Mouse (Mus musculus) hematopoietic stem cell, adult 5-6 weeks (primary cell): Measurements from ENCODE around the gene Psmd5. TPM values are rescaled to one million over a fixed set of nuclear protein-coding genes. Genes with fewer than 3 reads are reported as not detected.

ENCODE experiments used
- ATAC-seq, 2 experiments: fragments of 125-278 bp in 1 of 2; replicated peaks in 1 of 2; 2 replicates each; pipeline ENCODE4 v1.8.0; 2016 to 2017; ENCODE audit warnings: inconsistent platforms in 2 of 2, mild to moderate bottlenecking in 2 of 2, moderate number of reproducible peaks in 2 of 2, low read depth in 1 of 2, moderate TSS enrichment in 1 of 2; ENCODE audit not compliant: low FRiP score in 2 of 2, poor library complexity in 2 of 2, severe bottlenecking in 2 of 2, insufficient read depth in 1 of 2, low TSS enrichment in 1 of 2
- total RNA-seq: library from RNA; stranded (forward); fragments of 172-1452, 232-1000 nt; gene quantifications from 2 replicates; pipeline ENCODE4 v1.2.3, GENCODE M21; 2017

Gene Psmd5
- total RNA-seq, 1 experiment from 2014 or later = 54.6 TPM

GRCm38 (mm10) chr2:34901726-34902125 is 27.0 kb upstream of the Psmd5 start:
- no peak for ATAC-seq

- ATAC-seq = no peak
Observed at GRCm38 (mm10) chr2:34900412-34900811, 25.6 kb upstream of the Psmd5 start.

GRCm38 (mm10) chr2:34899682-34900081 is 24.9 kb upstream of the Psmd5 start:
- ATAC-seq = no peak

- 0 out of 4 replicates have a peak, but pooled peaks of 1 of the 2 experiments have one; percentile 30 for ATAC-seq
Observed at GRCm38 (mm10) chr2:34897820-34898219, 23.1 kb upstream of the Psmd5 start.

- ATAC-seq = no peak
Observed at GRCm38 (mm10) chr2:34896821-34897460, 22.2 kb upstream of the Psmd5 start.

DNA sequence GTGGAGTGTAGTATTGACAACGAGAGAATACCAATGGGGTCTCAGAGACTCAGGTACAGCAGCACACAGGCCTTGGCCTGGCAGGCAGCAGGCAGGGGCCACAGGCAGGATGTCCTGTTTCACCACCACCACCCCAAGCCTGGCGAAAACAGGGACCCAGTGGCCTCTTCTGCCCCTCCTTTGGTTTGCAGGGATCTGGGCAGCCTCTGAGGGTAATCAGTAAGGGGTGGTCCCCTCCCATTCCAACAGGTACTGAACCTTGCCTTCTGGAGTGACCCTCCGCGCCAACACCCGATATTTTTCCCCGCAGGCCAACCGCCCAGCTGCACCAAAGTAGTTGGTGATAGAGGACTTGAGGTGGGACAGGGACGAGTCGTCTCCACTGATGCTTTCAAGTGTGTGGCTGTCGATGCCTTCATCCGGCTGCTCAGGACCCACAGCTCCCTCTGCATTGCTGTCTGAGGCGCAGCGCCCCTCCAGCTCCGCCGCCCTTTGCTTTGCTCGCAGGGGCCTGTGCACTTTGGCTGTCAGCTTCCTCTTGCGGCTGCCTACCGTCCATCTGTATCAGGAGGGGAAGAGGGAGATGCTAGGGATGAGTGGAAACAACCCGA is 20.8 kb upstream of the Psmd5 start:
- no peak for ATAC-seq

- ATAC-seq = peak; percentile 7 to 27; a peak in 2 of 4 replicates
Observed at GRCm38 (mm10) chr2:34893950-34894349, 19.2 kb upstream of the Psmd5 start.

DNA sequence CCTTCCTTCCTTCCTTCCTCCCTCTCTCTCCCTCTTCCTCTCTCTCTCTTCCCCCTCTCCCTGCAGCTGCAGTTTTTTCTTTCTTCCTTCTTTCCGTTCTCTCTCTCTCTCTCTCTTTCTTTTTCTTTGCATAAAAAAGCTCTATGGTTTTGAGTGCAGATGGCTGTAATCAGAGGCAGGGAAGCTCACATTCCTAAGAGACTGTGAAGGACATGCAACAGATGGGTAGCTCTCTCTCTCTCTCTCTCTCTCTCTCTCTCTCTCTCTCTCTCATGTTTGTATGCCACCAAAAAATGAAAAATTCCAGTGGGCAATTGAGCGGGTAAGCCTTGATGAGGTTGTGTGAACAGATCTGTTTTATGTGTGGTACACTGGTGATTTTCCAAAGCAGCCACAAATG is 9.4 kb upstream of the Psmd5 start:
- ATAC-seq = no peak

DNA sequence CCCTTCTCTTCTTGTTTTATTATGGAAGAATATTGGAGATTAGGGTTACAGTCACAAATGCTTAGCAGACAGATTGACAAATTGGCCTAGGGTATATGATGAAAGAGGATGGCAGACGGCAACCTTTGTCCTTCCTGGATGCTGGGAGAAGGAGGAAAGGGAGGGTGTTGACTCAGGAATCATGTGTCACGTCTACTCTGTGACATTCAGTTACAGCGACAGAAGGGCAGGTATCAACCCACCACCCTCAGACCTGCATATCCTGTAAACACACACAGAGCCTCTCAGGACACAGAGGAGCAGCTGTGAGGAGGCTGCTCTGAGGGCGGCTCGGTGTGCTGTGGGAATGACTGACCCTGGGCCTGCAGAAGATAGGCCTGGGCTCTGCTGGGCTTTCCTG is 8.4 kb upstream of the Psmd5 start:
- no peak for ATAC-seq

- no peak for ATAC-seq
Observed at GRCm38 (mm10) chr2:34882757-34883156, 8.0 kb upstream of the Psmd5 start.

- no peak for ATAC-seq
Observed at GRCm38 (mm10) chr2:34880054-34880453, 5.3 kb upstream of the Psmd5 start.

- ATAC-seq = no peak
Observed at GRCm38 (mm10) chr2:34874271-34874670, 497 bp downstream of the Psmd5 start, which contains the start of gene Cutal. TSS of gene Cutal (plus strand) at chr2:34874396.

DNA sequence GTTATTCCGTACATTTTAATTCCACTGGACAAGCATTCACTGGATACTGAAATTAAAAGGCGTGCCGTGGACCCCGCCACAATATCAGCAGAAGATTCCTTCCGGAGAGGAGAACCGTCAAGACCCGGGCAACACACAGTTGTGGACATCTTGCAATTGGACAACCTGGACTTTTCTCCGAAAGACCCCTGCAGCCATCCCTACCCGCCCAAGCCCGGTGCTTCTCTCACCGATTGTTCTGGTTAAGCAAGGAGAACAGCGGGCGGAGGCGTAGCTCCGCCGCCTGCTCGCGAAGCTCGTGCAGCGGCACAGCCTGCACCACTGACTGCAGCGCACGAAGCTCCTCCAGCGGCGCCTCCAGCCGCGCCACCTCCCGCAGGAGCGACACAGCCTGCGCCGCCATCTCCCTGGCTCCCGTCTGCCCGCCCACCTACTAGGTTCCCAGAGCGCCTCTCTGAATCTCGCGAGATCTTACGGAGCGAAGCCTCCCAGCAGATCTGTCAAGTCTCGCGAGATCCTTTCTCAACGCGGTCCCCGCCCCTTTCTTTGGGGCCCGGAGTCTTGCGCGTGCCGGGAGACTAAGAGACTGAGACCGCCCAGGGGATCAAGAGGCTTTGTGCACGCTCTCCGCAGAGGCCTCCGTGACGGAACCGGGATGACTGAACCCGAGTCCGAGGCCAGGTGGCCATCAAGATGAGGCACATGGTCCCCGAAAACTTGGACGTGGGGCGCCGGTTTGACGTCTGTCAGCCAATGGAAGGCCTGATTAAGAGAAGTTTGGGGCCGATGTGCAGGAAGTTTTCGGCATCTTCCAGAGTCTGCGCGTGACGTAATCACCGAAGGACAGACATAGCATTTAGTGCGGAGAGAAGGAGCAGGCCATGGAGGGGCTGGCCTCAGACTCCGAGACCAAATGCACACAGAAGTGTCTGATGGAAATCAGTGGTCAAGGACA is 4.0 kb downstream of the Psmd5 start:
- ATAC-seq = peak; percentile 90 to 95

- ATAC-seq = peak; percentile 40 to 58; a peak in 3 of 4 replicates
Observed at GRCm38 (mm10) chr2:34869680-34870079, 5.1 kb downstream of the Psmd5 start.

DNA sequence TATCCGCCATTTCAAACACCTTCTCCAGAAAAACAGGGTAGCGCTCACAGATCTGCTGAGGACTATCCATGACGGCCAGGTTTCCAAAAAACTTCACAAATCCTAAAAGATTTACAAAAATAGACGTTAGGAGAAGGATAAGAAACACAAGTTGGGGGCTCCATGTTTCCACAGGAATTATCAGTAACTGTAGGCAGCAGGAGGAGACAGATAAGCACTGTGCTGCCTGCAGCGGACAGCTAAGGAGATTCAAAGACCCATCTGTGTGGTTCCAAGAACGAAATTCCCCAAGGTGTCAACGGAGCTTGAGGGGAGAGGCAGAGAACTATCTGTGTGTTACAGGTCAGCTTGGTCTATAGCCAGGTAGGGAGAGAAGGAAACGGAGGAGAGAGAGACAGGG is 17.0 kb downstream of the Psmd5 start:
- no peak for ATAC-seq

DNA sequence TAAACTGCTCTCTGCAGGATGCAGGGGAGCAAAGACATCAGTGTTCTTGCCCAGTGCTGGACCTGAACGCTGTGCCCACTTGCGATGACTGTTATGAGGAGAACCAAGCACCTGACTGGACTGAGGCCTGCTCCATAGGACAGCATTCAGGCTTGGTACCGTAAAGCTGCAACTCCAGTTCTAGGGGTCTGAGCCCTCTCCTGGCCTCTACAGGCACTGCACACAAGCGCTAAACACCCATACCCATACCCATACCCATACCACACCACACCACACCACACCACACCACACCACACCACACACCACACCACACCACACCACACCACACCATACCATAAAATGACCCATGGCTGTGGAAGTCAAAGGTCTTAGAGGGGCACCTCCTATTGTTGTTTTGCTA is 19.5 kb downstream of the Psmd5 start:
- no peak for ATAC-seq

DNA sequence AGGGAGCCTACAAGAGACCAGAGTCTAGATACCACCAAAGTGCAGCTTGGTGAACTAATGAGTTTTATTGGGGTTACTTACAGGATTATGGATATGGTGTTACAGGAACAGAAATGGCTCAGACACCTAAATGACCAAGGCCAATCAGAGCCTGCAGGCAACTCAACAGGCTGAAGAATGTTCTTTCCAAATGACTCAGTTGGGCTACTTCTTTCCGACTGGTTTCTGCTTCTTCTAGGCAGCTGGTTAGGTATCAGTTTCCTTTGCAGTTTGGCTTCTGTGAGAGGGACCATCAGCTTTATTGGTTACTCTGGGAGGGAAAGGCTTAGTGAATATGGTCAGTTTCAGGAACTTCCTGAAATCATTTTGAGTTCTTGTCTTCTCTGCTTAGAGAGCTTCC is 27.1 kb downstream of the Psmd5 start:
- no peak for ATAC-seq
